Mouse (Mus musculus): ENCODE results near the gene Cyren. TPM values are rescaled to one million over a fixed set of nuclear protein-coding genes. Genes with fewer than 3 reads are reported as not detected.
A peak's percentile ranks its signal among the peaks of the same experiment; 100 is the strongest.

Gene Cyren
- polyA plus RNA-seq, 1 experiment from 2014 or later, result 18.1 TPM

DNA sequence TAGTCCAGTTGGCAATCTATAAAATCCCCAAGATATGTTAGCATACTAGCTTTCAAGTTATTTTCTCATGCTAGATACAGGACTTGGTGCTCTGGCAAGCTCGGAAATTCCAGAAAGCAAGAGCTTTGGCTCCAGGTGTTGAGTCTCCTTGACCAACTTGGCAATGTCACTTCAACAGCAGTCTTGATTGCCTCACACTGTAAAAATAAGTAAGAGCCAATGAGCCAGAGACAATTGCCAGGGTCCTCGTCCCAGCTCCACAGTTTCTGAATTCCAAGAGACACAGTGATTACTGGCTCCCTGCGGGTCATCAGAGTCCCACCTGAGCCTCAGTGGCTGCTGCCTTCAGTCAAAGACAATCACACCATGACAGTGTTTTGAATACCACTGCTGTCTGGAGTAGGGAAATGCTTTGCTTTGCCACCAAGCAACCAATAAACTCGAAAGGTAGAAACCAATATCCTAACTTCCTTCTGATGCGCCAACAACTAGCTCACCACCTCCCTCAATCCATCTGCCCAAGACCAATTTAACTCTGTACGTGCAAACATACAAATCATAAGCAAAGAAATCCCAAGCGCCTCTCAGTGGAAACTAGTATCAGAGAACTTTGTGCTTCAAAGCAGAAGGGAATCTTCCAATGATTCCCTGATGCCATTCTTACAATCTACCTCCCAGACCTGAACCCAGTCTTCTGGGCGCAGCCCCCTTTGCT is 31.9 kb upstream of the Cyren start:
- Histone ChIP-seq H3K4me1 (replicated peaks) (peaks cover 8% of the 10 kb centered on the region), H3K36me3 (peaks cover 33% of the 10 kb centered on the region), H3K4me2 (peak overlapping the region; percentile 64), H3K4me3 (replicated peaks) (peak overlapping the region; percentile 75), H3K9me3 (no peaks in the 10 kb centered on the region), H3K27me3 (no peaks in the 10 kb centered on the region), H3K9ac (replicated peaks) (peak overlapping the region; percentile 60; the same call in 1 of the 2 replicates), H3K27ac (no peak overlapping the region)
- no peak for ATAC-seq (ENCODE audit: insufficient number of reproducible peaks, insufficient read depth, low FRiP score, low TSS enrichment, low read depth)
- WGBS, result 52% methylated on average over 8 of the region's 8 CpGs

DNA sequence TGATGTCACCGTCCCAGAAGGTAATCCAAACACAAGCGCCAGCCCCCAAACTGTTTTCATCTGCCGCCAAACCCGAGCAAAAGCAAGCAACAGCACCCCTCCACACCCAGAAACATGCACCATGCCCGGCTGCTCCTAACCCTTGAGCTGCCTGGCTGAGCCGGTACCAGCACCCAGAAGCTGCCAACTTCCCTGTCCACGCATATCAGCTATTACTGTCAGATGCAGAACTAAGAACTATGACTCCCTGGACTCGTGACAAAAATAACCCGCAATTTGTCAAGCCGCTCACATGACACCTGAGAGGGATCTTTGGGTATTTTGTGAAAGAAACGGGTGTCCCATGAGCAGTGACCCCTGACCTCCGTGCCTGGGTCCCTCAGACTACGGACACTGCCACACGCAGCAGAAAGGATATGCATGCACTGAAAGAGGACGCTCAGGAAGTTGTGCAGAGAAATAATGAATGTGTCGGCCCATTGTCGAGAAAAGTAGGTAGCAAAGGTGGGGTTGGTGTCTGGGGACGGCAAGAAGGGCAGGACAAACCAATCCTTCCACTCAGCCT is 29.9 kb upstream of the Cyren start:
- peaks cover 8% of the 10 kb centered on the region for H3K4me1 ChIP-seq (replicated peaks)
- WGBS, result 85% methylated on average over 18 of the region's 18 CpGs
- no peak overlapping the region for H3K9ac ChIP-seq (replicated peaks)
- no peaks in the 10 kb centered on the region for H3K27me3 ChIP-seq
- H3K36me3 ChIP-seq, result peaks cover 48% of the 10 kb centered on the region
- ATAC-seq (ENCODE audit: insufficient number of reproducible peaks, insufficient read depth, low FRiP score, low TSS enrichment, low read depth), result no peak
- no peaks in the 10 kb centered on the region for H3K9me3 ChIP-seq
- no peak overlapping the region for H3K27ac ChIP-seq
- H3K4me2 ChIP-seq, result no peak overlapping the region
- H3K4me3 ChIP-seq (replicated peaks), result no peak overlapping the region

DNA sequence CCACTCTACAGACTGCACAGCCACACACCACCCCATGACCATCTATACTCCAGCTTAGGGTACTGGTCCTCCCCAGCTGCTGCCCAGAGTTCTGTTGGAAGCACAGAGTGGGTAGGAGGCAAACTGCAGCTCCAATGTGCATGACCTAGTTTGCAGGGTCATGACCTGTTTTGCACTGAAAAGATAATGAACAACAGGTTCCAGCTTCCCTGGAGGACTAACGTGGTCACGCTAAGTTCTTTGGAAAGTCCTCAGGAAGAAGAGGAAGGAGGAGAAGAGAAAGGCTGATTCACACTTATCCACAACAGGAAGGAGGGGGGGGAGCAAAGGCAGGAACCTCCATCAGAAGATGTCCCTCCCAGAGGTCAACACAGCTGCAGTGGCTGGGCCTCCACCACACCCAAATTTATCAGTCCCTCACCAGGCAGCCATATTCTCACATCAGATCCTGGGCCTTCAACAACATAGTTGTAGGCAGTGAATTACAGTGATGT is 29.3 kb upstream of the Cyren start:
- no peak for ATAC-seq (ENCODE audit: insufficient number of reproducible peaks, insufficient read depth, low FRiP score, low TSS enrichment, low read depth)
- H3K27me3 ChIP-seq, result no peaks in the 10 kb centered on the region
- peaks cover 54% of the 10 kb centered on the region for H3K36me3 ChIP-seq
- no peaks in the 10 kb centered on the region for H3K9me3 ChIP-seq
- H3K4me1 ChIP-seq (replicated peaks), result peaks cover 8% of the 10 kb centered on the region
- 46% methylated on average over 2 of the region's 2 CpGs for WGBS
- H3K4me2 ChIP-seq, result no peak overlapping the region
- H3K9ac ChIP-seq (replicated peaks), result no peak overlapping the region
- H3K27ac ChIP-seq, result no peak overlapping the region
- H3K4me3 ChIP-seq (replicated peaks), result no peak overlapping the region

DNA sequence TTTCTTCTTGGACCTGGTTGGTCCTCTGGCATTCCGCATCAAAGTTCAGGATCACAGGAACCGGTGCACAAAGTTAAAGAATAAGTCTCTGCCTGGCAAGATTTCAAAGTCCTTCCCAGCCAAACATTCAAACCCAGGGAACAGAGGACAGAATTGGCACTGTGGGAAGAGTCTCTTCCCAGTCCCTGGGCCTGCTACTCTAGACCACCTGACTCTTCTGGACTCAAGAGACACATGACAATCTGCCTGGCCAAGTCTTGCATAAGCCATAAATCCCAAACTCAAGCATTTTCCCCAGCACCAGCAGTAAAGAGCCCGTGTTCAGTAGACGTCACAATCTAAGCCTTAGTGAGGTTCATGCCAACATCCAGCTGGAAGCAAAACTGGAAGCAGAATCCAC is 28.8 kb upstream of the Cyren start:
- no peak for ATAC-seq (ENCODE audit: insufficient number of reproducible peaks, insufficient read depth, low FRiP score, low TSS enrichment, low read depth)
- Histone ChIP-seq H3K4me3 (replicated peaks) (no peak overlapping the region), H3K4me2 (no peak overlapping the region), H3K36me3 (peaks cover 59% of the 10 kb centered on the region), H3K9me3 (no peaks in the 10 kb centered on the region), H3K4me1 (replicated peaks) (peaks cover 8% of the 10 kb centered on the region), H3K9ac (replicated peaks) (no peak overlapping the region), H3K27me3 (no peaks in the 10 kb centered on the region), H3K27ac (no peak overlapping the region)
- WGBS, result 92% methylated on average over 4 of the region's 4 CpGs

DNA sequence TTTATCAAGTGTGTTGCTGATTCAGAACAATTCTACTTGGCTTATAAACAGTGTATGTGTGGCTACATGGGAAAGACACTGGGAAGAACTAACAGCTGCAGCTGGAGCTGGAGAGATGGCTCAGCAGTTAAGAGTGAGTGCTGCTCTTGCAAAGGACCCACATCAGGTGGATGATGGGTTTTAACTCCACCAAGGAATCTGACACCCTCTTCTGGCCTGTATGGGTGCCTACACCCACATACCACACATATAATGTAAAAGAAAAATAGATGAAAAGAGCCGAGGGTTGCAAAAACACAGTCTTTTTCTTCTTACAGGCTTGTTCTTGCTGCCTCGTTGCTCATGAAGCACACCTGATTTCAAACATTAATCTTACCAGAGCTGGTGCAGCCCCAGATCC is 28.3 kb upstream of the Cyren start:
- H3K4me1 ChIP-seq (replicated peaks), result peaks cover 8% of the 10 kb centered on the region
- H3K4me2 ChIP-seq, result no peak overlapping the region
- ATAC-seq (ENCODE audit: insufficient number of reproducible peaks, insufficient read depth, low FRiP score, low TSS enrichment, low read depth), result no peak
- no peaks in the 10 kb centered on the region for H3K9me3 ChIP-seq
- WGBS, result 74% methylated on average over 2 of the region's 2 CpGs
- H3K4me3 ChIP-seq (replicated peaks), result no peak overlapping the region
- peaks cover 63% of the 10 kb centered on the region for H3K36me3 ChIP-seq
- H3K27ac ChIP-seq, result no peak overlapping the region
- no peaks in the 10 kb centered on the region for H3K27me3 ChIP-seq
- H3K9ac ChIP-seq (replicated peaks), result no peak overlapping the region

DNA sequence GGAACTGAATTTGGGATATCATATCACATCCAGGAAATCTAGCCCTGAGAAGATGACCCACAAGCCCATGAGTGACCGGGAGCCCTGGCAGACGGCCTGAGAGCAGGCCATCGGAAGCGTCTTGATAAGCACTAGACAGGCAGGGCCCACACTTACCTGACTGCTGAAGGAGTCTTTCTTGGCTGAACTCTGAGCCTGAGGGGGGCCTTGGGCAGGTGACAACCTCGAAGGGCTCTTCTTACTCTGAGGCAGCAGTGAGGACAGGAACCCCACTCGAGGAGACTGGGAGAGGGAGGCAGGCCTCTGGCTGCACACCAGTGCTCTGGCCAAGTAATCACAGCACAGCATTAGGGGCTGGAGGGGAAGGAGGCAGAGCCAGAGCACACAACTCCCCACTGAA is 26.5 kb upstream of the Cyren start:
- no peak overlapping the region for H3K4me2 ChIP-seq
- 85% methylated on average over 6 of the region's 6 CpGs for WGBS
- no peaks in the 10 kb centered on the region for H3K9me3 ChIP-seq
- no peak overlapping the region for H3K27ac ChIP-seq
- ATAC-seq (ENCODE audit: insufficient number of reproducible peaks, insufficient read depth, low FRiP score, low TSS enrichment, low read depth), result no peak
- H3K9ac ChIP-seq (replicated peaks), result no peak overlapping the region
- no peaks in the 10 kb centered on the region for H3K4me1 ChIP-seq (replicated peaks)
- H3K27me3 ChIP-seq, result no peaks in the 10 kb centered on the region
- peaks cover 79% of the 10 kb centered on the region for H3K36me3 ChIP-seq
- H3K4me3 ChIP-seq (replicated peaks), result no peak overlapping the region

DNA sequence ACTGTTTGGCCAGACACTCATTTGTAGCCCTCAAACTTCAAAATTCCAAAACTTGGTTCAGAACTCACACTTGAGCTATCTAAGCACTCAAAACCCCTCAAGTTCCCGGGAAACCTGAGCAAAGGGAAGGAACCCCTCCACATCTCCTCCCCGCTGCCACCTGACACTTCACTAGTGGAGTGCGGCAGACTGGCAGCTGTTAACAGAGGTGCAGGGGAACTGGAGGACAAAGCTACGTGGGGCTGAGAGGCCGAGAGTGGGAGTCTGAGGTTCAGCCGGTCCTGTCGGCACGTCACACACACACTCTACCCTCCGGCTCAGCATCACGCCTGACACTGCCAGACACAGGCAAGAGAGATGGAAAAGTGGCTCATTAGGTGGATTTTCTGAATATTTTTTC is 26.0 kb upstream of the Cyren start:
- Histone ChIP-seq H3K36me3 (peaks cover 84% of the 10 kb centered on the region), H3K4me1 (replicated peaks) (no peaks in the 10 kb centered on the region), H3K9ac (replicated peaks) (no peak overlapping the region), H3K9me3 (no peaks in the 10 kb centered on the region), H3K4me3 (replicated peaks) (no peak overlapping the region), H3K4me2 (no peak overlapping the region), H3K27me3 (no peaks in the 10 kb centered on the region), H3K27ac (no peak overlapping the region)
- no peak for ATAC-seq (ENCODE audit: insufficient number of reproducible peaks, insufficient read depth, low FRiP score, low TSS enrichment, low read depth)
- WGBS, result 81% methylated on average over 10 of the region's 10 CpGs

DNA sequence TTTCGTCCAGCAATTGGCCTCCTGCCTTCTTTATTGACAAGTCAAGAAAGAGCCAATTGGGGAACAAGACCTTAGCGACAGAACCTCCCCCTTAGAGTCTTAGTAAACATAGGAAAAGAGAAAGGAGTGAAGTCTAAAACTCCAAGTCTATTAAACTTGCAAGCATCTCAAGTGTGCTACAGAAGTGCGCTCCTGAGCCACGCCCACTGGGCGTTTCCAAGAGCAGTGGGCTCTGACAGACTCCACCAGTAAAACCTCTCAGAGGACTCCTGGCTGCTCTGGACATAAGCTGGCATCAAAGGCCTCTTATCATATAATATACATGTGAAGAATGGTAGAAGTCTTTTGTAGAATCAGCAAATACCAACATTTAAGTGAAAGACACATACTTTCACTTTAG is 25.6 kb upstream of the Cyren start:
- Histone ChIP-seq H3K27me3 (no peaks in the 10 kb centered on the region), H3K9me3 (no peaks in the 10 kb centered on the region), H3K4me3 (replicated peaks) (no peak overlapping the region), H3K27ac (no peak overlapping the region), H3K4me1 (replicated peaks) (no peaks in the 10 kb centered on the region), H3K9ac (replicated peaks) (no peak overlapping the region), H3K4me2 (no peak overlapping the region), H3K36me3 (peaks cover 86% of the 10 kb centered on the region)
- 83% methylated on average over 5 of the region's 5 CpGs for WGBS
- no peak for ATAC-seq (ENCODE audit: insufficient number of reproducible peaks, insufficient read depth, low FRiP score, low TSS enrichment, low read depth)

DNA sequence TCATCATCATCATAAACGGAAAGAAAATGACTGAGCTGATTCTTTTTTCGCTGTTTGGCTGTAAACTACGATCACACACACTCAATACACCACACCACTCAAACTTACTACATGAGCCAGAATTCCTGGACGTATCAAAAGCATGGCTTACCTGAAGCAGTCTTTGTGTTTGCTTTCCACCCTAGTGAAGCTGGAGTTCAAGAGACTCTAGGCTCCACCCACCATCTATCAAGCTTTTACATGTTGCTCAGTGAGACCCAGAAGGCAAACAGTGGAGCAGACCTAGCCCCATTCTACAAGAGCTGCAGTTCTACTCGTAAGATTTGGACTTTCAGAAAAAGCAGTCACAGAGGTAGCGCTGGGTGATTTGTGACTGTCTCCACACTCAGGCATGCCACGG is 24.7 kb upstream of the Cyren start:
- no peaks in the 10 kb centered on the region for H3K9me3 ChIP-seq
- no peak for ATAC-seq (ENCODE audit: insufficient number of reproducible peaks, insufficient read depth, low FRiP score, low TSS enrichment, low read depth)
- H3K4me2 ChIP-seq, result no peak overlapping the region
- no peak overlapping the region for H3K27ac ChIP-seq
- H3K4me3 ChIP-seq (replicated peaks), result no peak overlapping the region
- peaks cover 88% of the 10 kb centered on the region for H3K36me3 ChIP-seq
- H3K9ac ChIP-seq (replicated peaks), result no peak overlapping the region
- H3K27me3 ChIP-seq, result no peaks in the 10 kb centered on the region
- 91% methylated on average over 7 of the region's 7 CpGs for WGBS
- no peaks in the 10 kb centered on the region for H3K4me1 ChIP-seq (replicated peaks)

DNA sequence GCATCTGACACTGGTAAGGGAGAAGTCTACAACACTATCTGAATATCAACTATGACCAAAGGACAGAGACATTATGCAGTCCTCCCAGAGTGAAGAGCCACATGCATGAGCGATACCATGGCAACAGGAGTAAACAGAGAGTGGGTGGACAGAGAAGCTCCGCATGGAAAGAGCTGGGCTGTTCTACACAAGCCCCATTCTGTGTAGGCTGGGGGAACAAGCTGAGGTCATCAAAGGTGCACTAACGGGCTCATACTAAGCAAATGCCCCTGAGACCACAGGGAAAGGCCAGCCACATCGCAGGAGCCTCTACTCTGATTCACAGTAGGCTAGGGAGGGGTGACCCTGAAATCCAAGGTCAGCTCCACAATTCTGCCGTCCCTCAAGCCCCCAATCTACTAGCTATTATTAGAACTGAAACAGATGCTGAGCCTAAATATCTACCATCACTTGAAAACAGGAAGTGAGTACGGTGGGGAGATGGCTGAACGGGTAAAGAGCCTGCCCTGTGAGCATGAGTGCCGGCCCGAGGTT is 24.1 kb upstream of the Cyren start:
- Histone ChIP-seq H3K27me3 (no peaks in the 10 kb centered on the region), H3K4me2 (no peak overlapping the region), H3K4me1 (replicated peaks) (no peaks in the 10 kb centered on the region), H3K36me3 (peaks cover 88% of the 10 kb centered on the region), H3K4me3 (replicated peaks) (no peak overlapping the region), H3K9ac (replicated peaks) (no peak overlapping the region), H3K9me3 (no peaks in the 10 kb centered on the region), H3K27ac (no peak overlapping the region)
- WGBS, result 81% methylated on average over 9 of the region's 9 CpGs
- no peak for ATAC-seq (ENCODE audit: insufficient number of reproducible peaks, insufficient read depth, low FRiP score, low TSS enrichment, low read depth)

DNA sequence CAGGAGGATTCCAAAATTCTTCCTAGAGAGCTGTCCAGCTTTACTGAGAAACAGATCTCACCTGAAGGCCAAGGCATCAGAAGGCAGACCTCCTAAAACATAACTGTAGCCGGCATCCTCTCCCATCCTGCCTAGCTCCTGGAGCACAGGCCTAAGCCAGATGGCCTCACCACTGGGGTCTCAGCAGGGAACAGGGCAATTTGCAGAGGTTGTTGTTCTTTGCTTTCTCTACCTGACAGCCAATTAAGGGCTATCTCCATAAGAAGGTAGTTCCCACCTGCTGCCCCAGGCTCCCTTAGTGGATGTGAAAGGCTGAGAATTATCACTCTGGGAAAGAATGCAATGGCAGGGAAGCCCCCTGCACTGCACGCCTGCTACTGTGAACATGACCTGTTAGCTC is 23.1 kb upstream of the Cyren start:
- Histone ChIP-seq H3K27me3 (no peaks in the 10 kb centered on the region), H3K4me1 (replicated peaks) (no peaks in the 10 kb centered on the region), H3K9ac (replicated peaks) (no peak overlapping the region), H3K4me3 (replicated peaks) (no peak overlapping the region), H3K4me2 (no peak overlapping the region), H3K36me3 (peaks cover 82% of the 10 kb centered on the region), H3K27ac (no peak overlapping the region), H3K9me3 (no peaks in the 10 kb centered on the region)
- WGBS, result 63% methylated on average over 2 of the region's 2 CpGs
- ATAC-seq (ENCODE audit: insufficient number of reproducible peaks, insufficient read depth, low FRiP score, low TSS enrichment, low read depth), result no peak

All from limb, embryonic 12.5 days (tissue).